Mouse (Mus musculus) naive thymus-derived CD4-positive, alpha-beta T cell, adult 2 months (primary cell): ENCODE data around the gene Ptprd.
"Not testable (repeated sequence)": the region's sequence is repeated elsewhere in the genome, so short reads cannot be mapped to it uniquely, and the experiment has no call there.

Source experiments
- DNase-seq: peaks from one replicate; pipeline ENCODE4 v3.0.0-alpha.2; 2011; ENCODE audit warnings: low read depth

Gene Ptprd

DNA sequence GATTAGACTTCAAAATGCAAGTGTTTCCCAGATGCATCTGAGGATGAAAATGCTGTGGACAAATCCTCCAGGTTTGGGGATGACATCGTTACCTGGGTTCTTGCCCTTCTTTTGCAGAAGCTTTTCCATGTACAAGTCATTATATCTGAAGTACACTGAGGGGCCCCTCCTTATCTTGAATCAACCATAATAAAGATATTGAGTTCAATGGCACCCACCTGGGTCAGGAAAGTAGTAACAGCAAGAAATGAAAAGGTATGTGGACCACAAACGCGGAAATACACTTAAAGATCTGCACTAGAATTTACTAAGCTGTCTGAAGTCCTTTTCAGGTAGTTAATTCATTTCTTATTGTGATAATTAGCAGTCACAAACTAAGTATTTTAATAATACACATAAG lies 2017.0 kb downstream of the Ptprd start:
- DNase-seq: no peak

DNA sequence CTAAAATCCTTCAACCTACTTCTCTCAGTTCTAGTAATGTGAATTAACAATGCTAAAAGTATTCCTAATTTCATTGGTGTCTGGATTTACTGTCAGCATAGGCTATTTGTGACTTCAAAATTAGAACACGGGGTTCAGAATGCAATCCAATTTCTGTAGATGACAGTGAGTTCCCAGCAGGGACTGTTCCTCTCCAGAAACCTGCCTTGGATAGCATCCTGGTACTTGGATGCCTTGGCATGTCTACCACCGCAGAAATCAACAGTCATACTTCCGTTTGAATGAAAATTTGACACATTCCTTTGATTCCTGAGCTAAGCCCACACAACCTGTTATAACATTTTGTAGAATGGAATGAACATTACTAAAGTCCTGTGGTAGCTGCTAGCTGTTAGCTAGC lies 2018.3 kb downstream of the Ptprd start:
- no peak for DNase-seq

DNA sequence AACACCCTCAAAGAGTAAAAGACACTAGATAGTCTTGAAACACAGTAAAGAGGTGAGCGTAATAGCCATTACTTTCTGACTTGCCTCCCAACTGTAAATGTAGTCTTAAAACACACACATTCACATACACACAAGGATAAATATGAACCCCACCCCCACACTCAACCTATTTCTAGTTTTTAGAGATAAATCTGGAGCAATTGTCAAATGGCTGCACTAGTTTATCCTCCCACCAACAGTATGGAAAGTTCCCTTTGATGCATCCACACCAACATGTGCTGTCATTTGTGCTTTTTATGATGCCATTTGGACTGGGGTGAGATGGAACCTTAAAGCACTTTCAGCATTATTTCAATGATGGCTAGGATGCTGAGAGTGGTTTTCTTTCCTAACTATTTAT lies 2019.7 kb downstream of the Ptprd start:
- DNase-seq: no peak

- DNase-seq: no peak
Measured at GRCm38 (mm10) chr4:76190788-76191187, 2021.0 kb downstream of the Ptprd start.

DNA sequence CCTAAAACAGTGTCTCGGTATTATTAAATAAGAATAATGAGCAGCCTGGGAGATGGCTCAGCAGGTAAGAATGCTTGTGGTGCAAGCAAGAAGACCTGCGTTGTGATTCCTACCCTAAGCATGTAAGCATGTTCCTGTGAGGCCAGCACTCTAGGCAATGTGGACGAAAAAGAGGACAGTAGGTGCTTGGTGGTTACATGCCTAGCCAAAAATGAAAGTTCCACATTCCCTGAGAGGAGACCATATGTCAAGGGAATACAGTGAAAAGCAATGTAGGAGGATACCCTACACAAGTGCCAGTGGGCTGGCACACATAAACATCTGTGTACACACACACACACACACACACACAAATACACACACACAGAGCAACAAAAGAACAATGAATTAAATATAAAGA lies 2028.7 kb downstream of the Ptprd start:
- DNase-seq: no peak

DNA sequence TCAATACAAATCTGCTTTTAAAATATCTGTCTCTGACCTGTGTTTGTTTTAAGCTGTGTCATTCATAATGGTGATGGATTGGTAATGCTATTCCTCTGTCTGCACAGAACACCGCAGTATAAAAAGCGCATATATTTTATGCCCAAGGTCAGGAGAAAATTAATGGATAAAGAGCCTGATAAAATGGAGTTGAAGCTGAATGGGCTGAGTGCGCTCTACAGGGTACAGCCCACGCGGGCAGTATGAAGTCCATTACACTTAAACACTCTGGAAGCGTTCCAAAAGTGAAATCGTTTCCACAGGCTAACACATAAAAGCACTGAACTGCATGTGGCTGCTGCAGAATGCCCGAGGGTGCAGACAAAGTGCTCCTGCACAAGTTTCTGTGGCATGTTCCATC lies 2032.3 kb downstream of the Ptprd start:
- DNase-seq: no peak

- no peak for DNase-seq
Measured at GRCm38 (mm10) chr4:76175086-76175485, 2036.7 kb downstream of the Ptprd start.

DNA sequence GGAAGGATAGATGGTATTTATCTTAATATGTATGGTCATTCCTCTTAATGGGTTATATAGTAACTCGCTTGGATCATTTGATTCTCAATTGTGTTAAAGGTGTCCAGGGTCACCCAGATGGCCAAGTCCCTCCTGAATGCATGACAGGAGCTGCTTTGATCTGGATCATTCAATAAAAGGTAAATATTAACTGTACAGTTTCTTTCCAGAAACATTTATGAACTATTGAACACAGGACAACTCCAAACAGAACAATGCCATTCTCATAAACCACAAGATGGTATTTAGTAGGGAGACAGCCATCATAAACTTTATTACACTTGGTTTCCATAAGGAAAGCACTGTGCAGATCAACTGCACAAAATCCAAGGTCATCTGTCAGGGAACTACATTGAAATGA lies 2056.0 kb downstream of the Ptprd start:
- no peak for DNase-seq

DNA sequence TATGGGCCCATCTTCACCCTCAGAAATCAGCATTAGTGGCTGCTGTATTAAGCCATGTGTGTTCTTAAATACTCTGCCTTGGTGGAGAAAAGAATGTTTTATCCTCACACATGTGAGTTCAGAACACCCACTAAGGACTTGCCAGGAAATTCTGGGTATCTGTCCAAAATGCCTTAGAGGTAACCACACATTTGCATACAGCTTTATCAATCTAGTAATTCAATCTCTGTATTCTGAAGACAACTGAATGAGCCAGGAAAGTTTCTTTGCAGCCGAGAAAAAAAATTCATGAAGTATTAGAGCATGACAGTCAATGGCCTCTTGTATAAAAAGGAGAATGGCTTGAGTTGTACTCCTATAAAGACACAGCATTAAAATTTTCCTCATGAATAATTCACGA lies 2057.6 kb downstream of the Ptprd start:
- DNase-seq: no peak

DNA sequence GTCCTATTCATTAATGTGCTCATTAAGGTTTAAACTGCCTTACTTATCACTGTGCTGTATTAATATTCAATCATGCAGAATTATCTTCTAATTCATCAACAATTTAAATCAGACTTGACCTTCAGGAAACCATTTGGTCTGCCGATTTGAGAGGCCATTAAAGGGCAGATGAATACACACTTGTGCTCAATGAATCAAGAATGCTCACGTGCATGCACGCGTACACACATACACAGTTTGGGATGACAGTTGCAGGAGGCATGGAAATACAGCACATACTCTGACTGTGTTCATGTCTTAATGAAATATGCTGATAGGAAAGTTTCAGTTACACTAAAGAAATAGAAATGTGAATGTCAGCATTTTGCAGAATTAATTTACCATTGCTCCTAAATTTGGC lies 2066.8 kb downstream of the Ptprd start:
- no peak for DNase-seq

DNA sequence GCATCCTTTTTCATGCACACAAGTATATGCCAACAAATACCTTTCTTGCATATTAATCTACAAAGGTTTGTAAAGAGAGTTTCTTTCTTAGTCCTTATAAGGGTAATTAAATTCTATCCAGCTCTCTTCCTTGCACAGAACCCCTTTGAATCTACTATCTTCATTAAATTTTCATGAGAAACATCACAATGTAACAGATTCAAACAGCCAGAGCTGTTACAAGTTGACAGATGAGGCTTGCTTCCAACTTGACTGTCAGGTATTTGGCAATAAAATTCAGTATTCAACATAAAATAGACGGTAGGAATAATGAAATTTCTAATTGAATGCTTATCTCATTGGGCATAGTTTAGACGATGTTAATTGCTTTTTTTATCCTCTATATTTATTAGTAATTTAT lies 2067.4 kb downstream of the Ptprd start:
- DNase-seq: no peak

GRCm38 (mm10) chr4:76137901-76138300 lies 2073.9 kb downstream of the Ptprd start:
- DNase-seq: no peak

DNA sequence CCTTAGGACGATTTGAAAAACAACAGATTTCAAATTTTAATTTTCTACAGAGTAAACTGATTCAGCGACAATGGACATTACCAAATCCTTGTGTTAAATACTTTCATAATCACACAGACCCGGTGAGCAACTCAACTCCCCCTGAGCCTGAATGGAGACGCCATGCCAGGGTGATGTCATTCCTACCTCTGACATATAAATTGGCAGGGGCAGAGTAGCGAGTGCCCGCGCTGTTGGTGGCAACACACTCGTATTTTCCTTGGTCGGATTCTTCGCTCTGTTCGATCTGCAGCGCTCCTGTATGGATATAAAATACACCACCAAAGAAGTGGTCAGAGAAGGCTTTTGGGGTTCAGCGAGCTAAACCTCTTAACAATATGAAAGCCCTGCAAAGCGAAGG lies 2075.1 kb downstream of the Ptprd start:
- DNase-seq: no peak

- DNase-seq: no peak
Measured at GRCm38 (mm10) chr4:76091845-76092244, 2119.9 kb downstream of the Ptprd start.

- DNase-seq: no peak
Measured at GRCm38 (mm10) chr4:76089866-76090265, 2121.9 kb downstream of the Ptprd start.

- DNase-seq: no peak
Measured at GRCm38 (mm10) chr4:76076051-76076450, 2135.7 kb downstream of the Ptprd start.

DNA sequence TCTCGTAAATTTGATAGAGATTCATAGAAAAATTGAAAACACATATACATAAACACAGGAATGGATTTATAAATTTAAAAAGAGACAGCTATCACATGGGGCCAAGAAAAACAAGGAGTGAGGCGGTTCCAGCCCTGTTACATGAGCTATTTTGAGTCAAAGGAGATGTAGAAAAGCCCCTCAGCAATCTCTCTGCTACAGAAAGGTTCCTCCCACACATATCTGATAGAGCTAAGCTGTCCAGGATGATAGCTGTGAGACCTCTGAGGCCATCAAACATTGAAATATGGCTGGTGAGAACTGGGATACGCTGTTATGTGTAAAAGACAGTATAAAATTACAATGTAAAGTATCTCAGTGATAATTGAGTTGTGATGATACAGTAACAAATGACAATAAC lies 2138.5 kb downstream of the Ptprd start:
- no peak for DNase-seq

DNA sequence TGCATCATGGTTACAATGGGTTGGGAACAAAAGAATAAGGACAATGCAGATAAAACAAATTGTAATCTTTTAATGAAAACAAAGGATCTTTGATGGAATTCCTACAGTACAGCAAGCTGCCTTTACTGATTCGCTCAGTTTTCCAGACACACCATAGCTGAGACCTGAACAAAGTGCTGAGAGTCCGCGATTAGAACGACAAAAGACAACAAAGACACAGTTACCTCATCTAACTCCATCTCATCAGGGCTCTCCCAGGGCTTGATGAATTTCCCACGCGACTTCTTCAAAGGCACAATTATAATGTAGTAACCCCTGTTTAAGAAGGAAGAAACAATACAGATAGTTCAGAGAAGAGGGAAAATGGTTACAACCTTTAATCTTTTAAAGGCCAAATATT lies 2140.0 kb downstream of the Ptprd start:
- DNase-seq: no peak

DNA sequence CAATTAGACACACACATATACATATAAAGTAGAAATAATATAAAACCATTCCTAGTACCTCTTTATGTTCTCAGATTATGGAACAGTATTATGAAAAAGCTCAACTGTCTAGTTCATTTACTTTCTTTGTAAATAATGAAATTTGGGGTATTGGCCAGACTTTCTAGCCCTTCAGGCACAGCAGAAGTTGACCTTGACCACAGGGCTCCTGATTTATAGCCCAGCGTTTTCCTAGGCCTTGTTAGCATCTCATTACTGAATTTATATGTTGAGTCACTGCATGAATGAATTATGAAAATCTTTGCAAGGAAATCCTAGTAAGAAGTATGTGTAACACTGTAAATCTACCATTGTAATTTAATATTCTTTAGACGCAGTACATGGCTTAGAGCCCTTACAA lies 2154.9 kb downstream of the Ptprd start:
- no peak for DNase-seq

DNA sequence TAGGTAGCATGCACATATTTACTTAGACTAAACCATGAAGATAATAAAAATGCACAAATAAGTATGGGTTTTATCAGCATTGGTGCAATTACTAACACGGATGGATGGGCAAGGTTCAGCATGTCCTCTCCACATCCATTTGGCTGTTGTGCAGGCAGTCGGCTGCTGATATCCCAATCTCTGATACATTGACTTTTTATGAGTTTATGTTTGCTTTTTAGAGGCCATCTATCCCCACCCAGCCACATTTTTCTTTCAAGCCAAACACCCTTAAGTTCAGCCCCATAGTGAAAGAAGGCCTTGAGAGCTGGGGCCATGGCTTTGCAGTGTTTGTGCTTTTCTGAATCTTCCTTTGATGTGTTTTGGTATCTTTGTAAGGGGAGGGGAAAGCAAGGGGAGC lies 2166.1 kb downstream of the Ptprd start:
- no peak for DNase-seq

- no peak for DNase-seq
Measured at GRCm38 (mm10) chr4:76044802-76045201, 2167.0 kb downstream of the Ptprd start.

DNA sequence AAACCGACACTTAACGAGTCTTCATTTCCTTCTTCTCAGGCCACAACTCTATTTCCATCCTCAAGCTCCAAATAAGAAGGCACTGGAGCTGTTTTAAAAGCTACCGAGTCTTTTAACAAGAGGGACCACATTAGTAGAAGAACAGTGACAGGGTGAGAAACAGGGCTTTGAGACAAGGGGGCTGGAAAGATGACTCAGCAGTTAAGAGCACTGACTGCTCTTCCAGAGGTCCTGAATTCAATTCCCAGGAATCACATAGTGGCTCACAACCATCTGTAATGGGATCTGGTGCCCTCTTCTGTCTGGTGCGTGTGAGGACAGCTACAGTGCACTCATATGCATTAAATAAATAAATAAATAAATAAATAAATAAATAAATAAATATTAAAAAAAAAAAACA lies 2174.6 kb downstream of the Ptprd start:
- not testable (repeated sequence) for DNase-seq

DNA sequence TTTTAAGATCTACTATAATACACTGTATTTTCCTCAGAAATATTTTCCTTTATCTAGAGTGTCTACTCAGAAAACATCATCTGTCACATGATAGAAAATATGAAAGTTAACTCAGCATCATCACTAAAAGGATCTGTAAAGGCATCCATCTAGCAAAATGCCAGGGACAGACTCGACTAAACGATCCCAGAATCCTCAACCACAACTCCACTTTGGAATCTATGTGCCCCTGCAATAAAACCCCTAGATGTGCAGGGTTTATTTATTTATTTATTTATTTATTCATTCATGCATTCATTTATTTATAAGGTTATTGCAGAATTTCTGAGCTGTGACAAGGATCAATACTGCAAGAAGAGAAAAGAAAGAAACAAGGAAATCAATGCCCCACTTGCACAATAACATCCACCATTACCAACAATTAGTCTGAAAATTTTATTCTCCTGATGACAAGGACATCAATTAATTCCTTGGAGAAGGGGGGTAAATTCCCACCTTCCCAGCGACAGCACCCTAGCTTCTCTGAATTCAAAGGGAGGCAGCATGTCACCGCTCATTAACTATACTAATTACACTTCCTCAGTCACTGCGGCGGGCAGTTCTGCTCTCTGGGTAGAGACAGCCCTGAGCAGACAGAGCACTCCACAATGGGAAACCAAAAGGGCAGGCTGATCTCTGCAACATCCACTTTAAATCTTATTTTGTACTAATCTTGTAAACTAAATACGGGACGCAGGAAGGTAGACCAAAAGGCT lies 2186.0 kb downstream of the Ptprd start:
- DNase-seq: no peak

DNA sequence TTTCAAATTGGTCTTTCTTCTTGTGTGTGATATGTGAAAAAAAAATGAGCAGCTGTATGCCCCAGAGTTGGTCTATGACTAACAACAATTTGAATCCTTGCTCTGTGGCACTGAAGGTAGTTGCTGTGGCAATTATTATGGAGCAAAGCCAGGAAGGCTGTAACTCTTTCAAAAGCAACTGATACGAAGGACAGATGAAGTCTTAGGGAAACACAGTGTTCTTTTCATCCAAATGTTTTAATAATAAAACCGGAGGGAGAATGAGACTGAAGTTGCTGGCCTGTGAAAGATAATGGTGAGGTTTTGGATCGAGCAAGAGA lies 2187.3 kb downstream of the Ptprd start:
- DNase-seq: no peak
